In genomic region chr5:21701351-21702008, GRCm38 (mm10) we compare ENCODE assay signal across 8 mouse cellular contexts. TPM values are rescaled to one million over a fixed set of nuclear protein-coding genes. Genes with fewer than 3 reads are reported as not detected.
DNase-seq lines count a peak whose midpoint lies in the region; ATAC-seq lines count a peak whose summit lies in the region.

Gene Napepld, minus strand, starts transcription at chr5:21701396.

- peak; percentile 94 for DNase-seq in R1 (ENCODE audit: low read depth, low spot score)
- peak; percentile 99 for DNase-seq in cerebellum, postnatal 25 days
- DNase-seq in frontal cortex, postnatal 25 days (ENCODE audit: low spot score in 2 of 2), result peak; percentile 95 to 98
- DNase-seq in hindbrain, embryonic 14.5 days (ENCODE audit: low spot score), result peak; percentile 98
- peak; percentile 99 to 100 for DNase-seq in layer of hippocampus, postnatal 36 days
- peak; percentile 98 for DNase-seq in lung, postnatal 36 days
- peak; percentile 98 for DNase-seq in retina, postnatal 1 day
- peak; percentile 99 to 100 for DNase-seq in urinary bladder, adult 18-20 months (ENCODE audit: low spot score in 2 of 2)

- under 1% methylated on average over 56 of the region's 59 CpGs for WGBS in hindbrain, embryonic 14.5 days

- no peaks in the 10 kb centered on the region for H3K27me3 ChIP-seq in hindbrain, embryonic 14.5 days (ENCODE audit: control insufficient read depth, insufficient read depth, low read length)

- peak within 1 kb of the TSS; percentile 68 for H3K4me3 ChIP-seq in hindbrain, embryonic 14.5 days (replicated peaks; ENCODE audit: low read length)

- H3K9me3 ChIP-seq in hindbrain, embryonic 14.5 days (ENCODE audit: control insufficient read depth, low read length), result no peaks in the 10 kb centered on the region

- H3K4me2 ChIP-seq in hindbrain, embryonic 14.5 days (replicated peaks), result peak within 1 kb of the TSS; percentile 62

- H3K36me3 ChIP-seq in hindbrain, embryonic 14.5 days (replicated peaks; ENCODE audit: control insufficient read depth, insufficient read depth), result no peaks in the 10 kb centered on the region

- peak within 1 kb of the TSS; percentile 98 for H3K27ac ChIP-seq in hindbrain, embryonic 14.5 days

- H3K4me1 ChIP-seq in hindbrain, embryonic 14.5 days (replicated peaks; ENCODE audit: control insufficient read depth, insufficient read depth, low read length), result peaks cover 5% of the 10 kb centered on the region; the same call in 1 of the 2 replicates

- ATAC-seq in hindbrain, embryonic 14.5 days (ENCODE audit: low FRiP score), result peak; percentile 99

- H3K9ac ChIP-seq in hindbrain, embryonic 14.5 days, result peak within 1 kb of the TSS; percentile 85

RNA-seq across cellular contexts. Expression of gene Napepld, which starts in this region (rescaled TPM):
- 2.3 and 3.0 TPM in 2 replicates for polyA plus RNA-seq in hindbrain, embryonic 14.5 days (2014; fragmentation: Nextera tagmentation; extraction: Ambion mirVana)
- total RNA-seq in layer of hippocampus, postnatal 36 days (2021), result 10 to 100 TPM; 28.7 to 36.1 TPM

Comparison
In these comparisons a context has a peak if more than half of its experiments do, and no peak if none do; other contexts are left out.
1. Peak in every context shown above with its lines: DNase-seq, ATAC-seq, H3K4me3 ChIP-seq and H3K27ac ChIP-seq.